Mouse (Mus musculus) v-Abl transformed pro-B cells (cell line): ENCODE data around the gene Kdm5c.

Source experiments
- in situ Hi-C, 2 experiments: fragments of 400-800 bp; cut with MboI; formaldehyde crosslinking; loops; one replicate each; pipeline ENCODE4 v1.15.1; 2025; ENCODE audit not compliant: unreplicated experiment in 2 of 2

The Kdm5c gene

GRCm38 (mm10) chrX:152232781-152233763, at the start of gene Kdm5c:
Gene Kdm5c (plus strand): TSS chrX:152233020.
- in situ Hi-C loops, result loop anchor here in 1 of 2 experiments (25.0 kb wide), 1 partner anchor 454 kb away; no protein-coding TSS in a partner anchor

GRCm38 (mm10) chrX:152187151-152187550, 45.7 kb upstream of the Kdm5c start:
- in situ Hi-C loops, result no loop called here

- in situ Hi-C loops, result no loop called here
Observed at GRCm38 (mm10) chrX:152191266-152191665, 41.6 kb upstream of the Kdm5c start.

GRCm38 (mm10) chrX:152197814-152198648, 34.8 kb upstream of the Kdm5c start:
- in situ Hi-C loops, result no loop called here

GRCm38 (mm10) chrX:152201737-152202421, 30.9 kb upstream of the Kdm5c start:
- in situ Hi-C loops, result no loop called here

GRCm38 (mm10) chrX:152202422-152203103, 30.3 kb upstream of the Kdm5c start:
- in situ Hi-C loops, result no loop called here

- in situ Hi-C loops, result no loop called here
Observed at GRCm38 (mm10) chrX:152203247-152203646, 29.6 kb upstream of the Kdm5c start.

- in situ Hi-C loops, result no loop called here
Observed at GRCm38 (mm10) chrX:152205486-152205885, 27.3 kb upstream of the Kdm5c start.

GRCm38 (mm10) chrX:152214703-152215102, 18.1 kb upstream of the Kdm5c start:
- in situ Hi-C loops, result no loop called here

GRCm38 (mm10) chrX:152218529-152218928, 14.3 kb upstream of the Kdm5c start:
- in situ Hi-C loops, result no loop called here

- in situ Hi-C loops, result no loop called here
Observed at GRCm38 (mm10) chrX:152221721-152222120, 11.1 kb upstream of the Kdm5c start.

GRCm38 (mm10) chrX:152222226-152222625, 10.6 kb upstream of the Kdm5c start:
- in situ Hi-C loops, result no loop called here

GRCm38 (mm10) chrX:152223313-152223712, 9.5 kb upstream of the Kdm5c start:
- in situ Hi-C loops, result no loop called here

- in situ Hi-C loops, result no loop called here
Observed at GRCm38 (mm10) chrX:152224280-152224679, 8.5 kb upstream of the Kdm5c start.

GRCm38 (mm10) chrX:152234125-152234524, 1.3 kb downstream of the Kdm5c start:
- in situ Hi-C loops, result loop anchor here in 1 of 2 experiments (25.0 kb wide), 1 partner anchor 453 kb away; no protein-coding TSS in a partner anchor

- in situ Hi-C loops, result loop anchor here in 1 of 2 experiments (25.0 kb wide), 1 partner anchor 452 kb away; no protein-coding TSS in a partner anchor
Observed at GRCm38 (mm10) chrX:152235758-152236157, 2.9 kb downstream of the Kdm5c start.

GRCm38 (mm10) chrX:152243140-152243539, 10.3 kb downstream of the Kdm5c start:
- in situ Hi-C loops, result loop anchor here (10.0 to 25.0 kb wide), 3 partner anchors 102 to 444 kb away; partner anchors contain the start of gene Tspyl2 (in 1 of the 2)

GRCm38 (mm10) chrX:152244492-152245189, 11.8 kb downstream of the Kdm5c start:
- in situ Hi-C loops, result loop anchor here (10.0 to 25.0 kb wide), 3 partner anchors 100 to 443 kb away; partner anchors contain the start of gene Tspyl2 (in 1 of the 2)

- in situ Hi-C loops, result loop anchor here in 1 of 2 experiments (25.0 kb wide), 1 partner anchor 241 kb away; no protein-coding TSS in a partner anchor
Observed at GRCm38 (mm10) chrX:152271189-152271588, 38.4 kb downstream of the Kdm5c start.
